Mouse (Mus musculus) liver, embryonic 14.5 days (tissue): ENCODE results near the gene Zscan2. TPM values are rescaled to one million over a fixed set of nuclear protein-coding genes. Genes with fewer than 3 reads are reported as not detected.

Source experiments
- ATAC-seq: fragments of 200-750 bp; cut with Nextera tagmentation; 2 replicates; pipeline ENCODE4 v1.8.0; 2017; ENCODE audit warnings: moderate number of reproducible peaks, mild to moderate bottlenecking, moderate library complexity; ENCODE audit not compliant: insufficient read depth
- DNase-seq, 3 experiments: peaks; one replicate each; pipeline ENCODE4 v3.0.0-alpha.2; 2012 to 2013; ENCODE audit warnings: low read depth in 3 of 3, low spot score in 3 of 3
- H3K27ac ChIP-seq: fragments of 300-500 bp; sonication (generic); 2 replicates; pipeline ENCODE4 v1.5.1; 2014; ENCODE audit warnings: moderate library complexity, mild to moderate bottlenecking, control low read depth, inconsistent platforms
- H3K27me3 ChIP-seq: fragments of 300-500 bp; sonication (generic); 2 replicates; pipeline ENCODE4 v1.6.1; 2014; ENCODE audit warnings: mild to moderate bottlenecking, low read length, moderate library complexity; ENCODE audit not compliant: control insufficient read depth, insufficient read depth
- H3K36me3 ChIP-seq: fragments of 300-500 bp; sonication (generic); replicated peaks from 2 replicates; pipeline ENCODE4 v1.6.1; 2014; ENCODE audit warnings: low read depth; ENCODE audit not compliant: control insufficient read depth, insufficient read depth
- H3K4me1 ChIP-seq, 2 experiments: fragments of 200-500 bp in 1 of 2; fragments of 300-500 bp in 1 of 2; sonication (generic) in 1 of 2; replicated peaks; 2 replicates each; pipeline ENCODE4 v1.6.1; 2012 to 2014; ENCODE audit warnings: antibody characterized with exemption in 1 of 2, inconsistent platforms in 1 of 2, low read length in 1 of 2; ENCODE audit not compliant: control insufficient read depth in 2 of 2, insufficient read depth in 2 of 2
- H3K4me2 ChIP-seq: fragments of 300-500 bp; sonication (generic); 2 replicates; pipeline ENCODE4 v1.6.1; 2014; ENCODE audit warnings: low read depth, mild to moderate bottlenecking, control low read depth, moderate library complexity
- H3K4me3 ChIP-seq, 2 experiments: fragments of 200-500 bp in 1 of 2; fragments of 300-500 bp in 1 of 2; sonication (generic) in 1 of 2; 2 replicates each; pipeline ENCODE4 v1.5.1; 2012 to 2014; ENCODE audit warnings: low read depth in 2 of 2, low read length in 2 of 2, mild to moderate bottlenecking in 2 of 2, control low read depth in 1 of 2, inconsistent platforms in 1 of 2, moderate library complexity in 1 of 2; ENCODE audit not compliant: insufficient read depth in 1 of 2
- H3K9ac ChIP-seq: fragments of 300-500 bp; sonication (generic); replicated peaks from 2 replicates; pipeline ENCODE4 v1.6.1; 2014; ENCODE audit warnings: mild to moderate bottlenecking, control low read depth, moderate library complexity
- H3K9me3 ChIP-seq: fragments of 300-500 bp; sonication (generic); 2 replicates; pipeline ENCODE4 v1.6.1; 2016; ENCODE audit warnings: low read length, mixed read lengths; ENCODE audit not compliant: control insufficient read depth
- CTCF ChIP-seq: IDR thresholded peaks from 2 replicates; pipeline ENCODE4 v1.5.1; 2016; ENCODE audit warnings: antibody characterized with exemption, low read depth, control low read depth
- EP300 ChIP-seq: IDR thresholded peaks from 2 replicates; pipeline ENCODE4 v1.6.1; 2016; ENCODE audit warnings: antibody characterized with exemption, low read depth
- WGBS: fragments of 180-500 bp; shearing (Covaris S2); extraction: QIAGEN DNeasy Blood & Tissue Kit; methylation state at CpG from one replicate; pipeline ENCODE4 v1.1.7; 2014; ENCODE audit not compliant: insufficient replicate concordance; 5-methylcytosine and 5-hydroxymethylcytosine counted together
- polyA plus RNA-seq, 2 experiments: library from polyadenylated mRNA; depleted of rRNA in 1 of 2; stranded (reverse) in 1 of 2; unstranded in 1 of 2; fragments of >200 nt; fragmentation: Nextera tagmentation in 1 of 2; extraction: Ambion mirVana in 1 of 2; gene quantifications; 2 replicates each; pipeline versions ENCODE4 v1.2.1 to v1.2.3; 2012 to 2014

Gene Zscan2
- polyA plus RNA-seq, 2 experiments = 0.08 to 1.3 TPM

DNA sequence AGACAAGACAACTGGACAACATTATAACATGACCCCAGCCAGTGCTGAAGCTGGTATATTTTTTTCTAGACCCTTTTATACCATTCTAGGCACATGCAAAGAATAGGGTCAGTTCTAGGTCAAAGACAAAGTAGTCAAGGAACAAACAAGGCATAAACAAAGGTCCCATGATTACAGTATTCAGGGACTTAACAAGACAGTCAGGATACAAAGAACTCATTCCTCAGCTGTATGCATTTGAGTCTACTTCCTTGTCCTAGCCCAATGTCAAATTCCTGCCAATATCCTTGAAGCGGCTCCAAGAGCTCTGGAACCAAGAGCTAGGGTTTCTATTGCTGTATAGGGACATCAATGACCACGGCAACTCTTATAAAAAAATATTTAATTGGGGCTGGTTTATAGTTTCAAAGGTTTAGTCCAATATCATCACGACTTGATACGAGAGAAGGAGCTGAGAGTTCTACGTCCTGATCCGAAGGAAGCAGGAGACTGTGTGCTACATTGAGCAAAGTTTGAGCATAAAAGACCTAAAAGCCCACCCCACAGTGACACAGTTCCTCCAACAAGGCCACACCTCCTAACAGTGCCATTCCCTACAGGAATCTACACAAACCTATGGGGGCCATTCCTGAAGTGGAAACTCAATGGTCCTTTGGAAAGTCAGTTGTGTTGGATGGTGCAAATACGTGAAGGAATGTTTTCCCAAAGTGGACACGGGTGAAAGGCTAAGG lies 16.6 kb upstream of the Zscan2 start:
- WGBS = 76% methylated on average over 8 of the region's 8 CpGs
- Histone ChIP-seq H3K4me2 (no peak overlapping the region), H3K9ac (no peak overlapping the region), H3K4me1 (0 out of 4 replicates have a peak, but pooled peaks cover 0 to 2% of the 10 kb centered on the region in 2 experiments), H3K4me3 (no peak overlapping the region), H3K27me3 (no peaks in the 10 kb centered on the region), H3K9me3 (no peaks in the 10 kb centered on the region), H3K36me3 (no peaks in the 10 kb centered on the region), H3K27ac (no peak overlapping the region)
- ATAC-seq (no peak), DNase-seq (no peak)
- TF ChIP-seq CTCF = no peak

GRCm38 (mm10) chr7:80844691-80845090 lies 16.0 kb upstream of the Zscan2 start:
- no peak for ATAC-seq
- Histone ChIP-seq H3K27me3 (no peaks in the 10 kb centered on the region), H3K4me2 (no peak overlapping the region), H3K4me3 (no peak overlapping the region), H3K27ac (no peak overlapping the region), H3K9ac (no peak overlapping the region), H3K9me3 (no peaks in the 10 kb centered on the region), H3K4me1 (peaks cover 0 to 2% of the 10 kb centered on the region in 2 experiments; a peak in 1 of 4 replicates), H3K36me3 (no peaks in the 10 kb centered on the region)
- WGBS = 75% methylated on average over 12 of the region's 12 CpGs
- no peak for TF ChIP-seq EP300
- TF ChIP-seq CTCF = no peak
- no peak for DNase-seq

GRCm38 (mm10) chr7:80845621-80846279 lies 15.0 kb upstream of the Zscan2 start:
- no peak overlapping the region for H3K4me3 ChIP-seq
- 63% methylated on average over 15 of the region's 15 CpGs for WGBS
- DNase-seq (no peak), ATAC-seq (no peak)
- H3K36me3 ChIP-seq = no peaks in the 10 kb centered on the region
- H3K27ac ChIP-seq = no peak overlapping the region
- no peak for TF ChIP-seq CTCF
- no peaks in the 10 kb centered on the region for H3K9me3 ChIP-seq
- H3K4me2 ChIP-seq = no peak overlapping the region
- H3K9ac ChIP-seq = no peak overlapping the region
- H3K4me1 ChIP-seq = peaks cover 0 to 2% of the 10 kb centered on the region in 2 experiments; a peak in 1 of 4 replicates
- H3K27me3 ChIP-seq = no peaks in the 10 kb centered on the region

GRCm38 (mm10) chr7:80846280-80846678 lies 14.4 kb upstream of the Zscan2 start:
- no peak for DNase-seq
- TF ChIP-seq EP300 (no peak), CTCF (no peak)
- no peak for ATAC-seq
- 71% methylated on average over 10 of the region's 10 CpGs for WGBS
- no peak overlapping the region for H3K4me3 ChIP-seq
- H3K27me3 ChIP-seq = no peaks in the 10 kb centered on the region
- no peaks in the 10 kb centered on the region for H3K9me3 ChIP-seq
- peaks cover 0 to 2% of the 10 kb centered on the region in 2 experiments; a peak in 1 of 4 replicates for H3K4me1 ChIP-seq
- H3K36me3 ChIP-seq = no peaks in the 10 kb centered on the region
- H3K9ac ChIP-seq = no peak overlapping the region
- no peak overlapping the region for H3K4me2 ChIP-seq
- H3K27ac ChIP-seq = no peak overlapping the region

DNA sequence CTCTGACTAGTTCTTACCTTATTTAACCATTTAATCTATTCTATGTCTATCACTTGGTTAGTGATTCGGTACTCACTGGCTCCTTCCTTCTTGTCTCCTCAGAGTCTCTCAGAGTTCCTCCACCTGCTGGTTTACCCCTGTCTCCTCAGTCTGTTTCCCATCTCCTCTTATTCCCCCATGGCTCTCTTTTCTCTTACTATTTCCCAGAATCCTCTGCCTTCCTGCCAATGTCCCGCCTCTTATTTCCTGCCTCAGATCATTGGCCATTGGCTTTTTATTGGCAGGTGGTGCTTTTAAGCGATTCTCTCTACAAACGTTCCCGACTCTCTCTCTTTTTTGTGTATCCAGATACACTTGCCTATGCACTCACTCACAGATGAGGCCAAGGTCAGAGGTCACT lies 14.0 kb upstream of the Zscan2 start:
- Histone ChIP-seq H3K4me2 (no peak overlapping the region), H3K9me3 (no peaks in the 10 kb centered on the region), H3K9ac (no peak overlapping the region), H3K36me3 (no peaks in the 10 kb centered on the region), H3K4me3 (no peak overlapping the region), H3K4me1 (peaks cover 0 to 2% of the 10 kb centered on the region in 2 experiments; a peak in 1 of 4 replicates), H3K27ac (no peak overlapping the region), H3K27me3 (no peaks in the 10 kb centered on the region)
- TF ChIP-seq EP300 (no peak), CTCF (no peak)
- WGBS = 61% methylated on average over 5 of the region's 5 CpGs
- no peak for DNase-seq
- no peak for ATAC-seq
